Mouse (Mus musculus) thymus, adult 2 months (tissue): ENCODE data around the gene Selp.

Experiments used
- CTCF ChIP-seq: fragments of 200-500 bp; IDR thresholded peaks from 2 replicates; pipeline ENCODE4 v1.5.1; 2012; ENCODE audit warnings: mild to moderate bottlenecking, control low read depth, low read length, moderate library complexity, borderline replicate concordance; ENCODE audit not compliant: control insufficient read depth, poor library complexity, insufficient read depth; ENCODE audit errors: extremely low read depth
- POLR2A ChIP-seq: fragments of 200-500 bp; IDR thresholded peaks from 2 replicates; pipeline ENCODE4 v1.6.1; 2012; ENCODE audit warnings: mild to moderate bottlenecking, low read length, control low read depth, moderate library complexity; ENCODE audit not compliant: control insufficient read depth, poor library complexity, insufficient read depth; ENCODE audit errors: extremely low read depth

DNA sequence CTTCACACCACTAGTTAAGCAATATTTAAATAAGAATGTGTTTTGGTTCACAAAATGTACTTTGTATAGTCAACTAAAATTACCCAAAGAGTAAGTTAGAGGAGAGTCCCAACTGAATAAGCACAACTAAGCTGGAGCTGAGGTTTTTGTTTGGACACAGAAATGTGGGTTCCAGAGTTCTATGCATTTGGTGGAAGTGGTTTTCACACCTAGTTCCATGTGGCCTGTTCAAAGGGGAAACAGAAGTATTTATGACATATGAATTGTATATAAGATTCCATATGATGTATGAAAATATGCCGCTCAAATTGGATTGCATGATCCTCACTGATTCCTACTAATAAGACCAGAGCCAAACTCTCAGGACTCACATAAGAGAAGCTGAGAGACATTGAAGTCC is 39.6 kb upstream of the Selp start:
- TF ChIP-seq CTCF, result no peak
- no peak for TF ChIP-seq POLR2A
